Mouse (Mus musculus): Measurements from ENCODE around the gene Zfp326. TPM values are rescaled to one million over a fixed set of nuclear protein-coding genes. Genes with fewer than 3 reads are reported as not detected.

Gene Zfp326
- polyA plus RNA-seq, 1 experiment = 12.6 TPM

DNA sequence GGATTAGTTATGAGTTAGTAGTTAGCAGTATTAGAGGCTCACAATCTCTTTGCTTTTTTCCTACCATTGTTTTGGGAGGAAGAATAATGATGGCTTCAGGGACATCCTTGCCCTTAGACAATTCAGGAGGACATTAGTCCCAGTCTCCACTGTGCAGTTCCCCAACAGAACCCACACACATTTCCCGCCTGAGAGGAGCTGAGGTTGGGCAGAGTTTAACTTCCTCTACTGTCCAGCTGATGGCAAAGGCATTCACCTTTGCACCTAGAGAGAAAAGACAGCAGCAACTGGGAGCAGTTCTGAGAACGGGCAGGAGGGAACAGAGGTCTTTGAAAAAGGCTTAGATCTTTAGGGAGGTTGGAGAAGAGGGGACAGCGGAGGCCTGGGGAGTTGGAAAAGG, 42.4 kb upstream of the Zfp326 start:
- H3K4me3 ChIP-seq (ENCODE audit: insufficient read depth, poor library complexity, severe bottlenecking) = no peak overlapping the region
- no peaks in the 10 kb centered on the region for H3K36me3 ChIP-seq (ENCODE audit: control insufficient read depth, insufficient read depth)
- H3ac ChIP-seq (ENCODE audit: control insufficient read depth, insufficient read length, low read depth) = no peak overlapping the region
- no peaks in the 10 kb centered on the region for H3K79me3 ChIP-seq (ENCODE audit: low read depth)
- H3K79me2 ChIP-seq (ENCODE audit: control insufficient read depth, insufficient read depth) = no peaks in the 10 kb centered on the region
- TF ChIP-seq MAX (IDR thresholded peaks at IDR 0.05) = no peak
- no peak for TF ChIP-seq FOSL1 (IDR thresholded peaks at IDR 0.05; ENCODE audit: insufficient read depth, low read length, poor library complexity, severe bottlenecking)
- no peak for TF ChIP-seq MYOG (IDR thresholded peaks at IDR 0.05; ENCODE audit: control insufficient read depth, extremely low read depth, insufficient read length)
- no peak for TF ChIP-seq MYOD1 (IDR thresholded peaks at IDR 0.05; ENCODE audit: control insufficient read depth, insufficient read length, low read depth)
- no peak for TF ChIP-seq CEBPB (IDR thresholded peaks at IDR 0.05; ENCODE audit: low read depth)
- no peak for TF ChIP-seq USF1 (IDR thresholded peaks at IDR 0.05; ENCODE audit: low read depth)
- TF ChIP-seq CTCF (IDR thresholded peaks at IDR 0.05; ENCODE audit: control insufficient read depth, insufficient read depth, insufficient read length) = no peak
- H3K27me3 ChIP-seq (ENCODE audit: control insufficient read depth, insufficient read depth, insufficient read length) = no peaks in the 10 kb centered on the region

DNA sequence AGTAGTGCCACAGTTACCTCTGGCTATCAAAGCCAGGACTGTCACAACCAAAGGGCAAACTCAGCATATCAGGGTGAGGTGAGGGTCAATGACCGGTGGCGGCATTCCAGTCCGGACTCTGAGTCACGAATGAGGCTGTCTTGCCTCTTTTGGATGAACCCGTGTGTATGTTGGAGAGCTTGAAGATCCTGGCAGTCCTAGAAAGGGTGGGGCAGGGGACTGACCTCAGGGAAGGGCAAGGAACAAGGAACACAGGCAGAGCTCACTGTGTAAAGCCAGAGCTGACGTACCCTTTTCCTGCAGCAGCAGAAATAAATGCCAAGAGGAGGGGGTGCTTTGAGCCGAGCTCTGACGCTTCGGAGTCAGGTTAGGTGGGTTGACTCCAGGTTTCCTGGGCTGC, 40.4 kb upstream of the Zfp326 start:
- no peaks in the 10 kb centered on the region for H3K79me3 ChIP-seq (ENCODE audit: low read depth)
- no peak overlapping the region for H3ac ChIP-seq (ENCODE audit: control insufficient read depth, insufficient read length, low read depth)
- H3K27me3 ChIP-seq (ENCODE audit: control insufficient read depth, insufficient read depth, insufficient read length) = no peaks in the 10 kb centered on the region
- H3K36me3 ChIP-seq (ENCODE audit: control insufficient read depth, insufficient read depth) = no peaks in the 10 kb centered on the region
- TF ChIP-seq MAX (IDR thresholded peaks at IDR 0.05) (no peak), FOSL1 (IDR thresholded peaks at IDR 0.05; ENCODE audit: insufficient read depth, low read length, poor library complexity, severe bottlenecking) (no peak), CTCF (IDR thresholded peaks at IDR 0.05; ENCODE audit: control insufficient read depth, insufficient read depth, insufficient read length) (no peak)
- no peak overlapping the region for H3K4me3 ChIP-seq (ENCODE audit: insufficient read depth, poor library complexity, severe bottlenecking)
- H3K79me2 ChIP-seq (ENCODE audit: control insufficient read depth, insufficient read depth) = no peaks in the 10 kb centered on the region

DNA sequence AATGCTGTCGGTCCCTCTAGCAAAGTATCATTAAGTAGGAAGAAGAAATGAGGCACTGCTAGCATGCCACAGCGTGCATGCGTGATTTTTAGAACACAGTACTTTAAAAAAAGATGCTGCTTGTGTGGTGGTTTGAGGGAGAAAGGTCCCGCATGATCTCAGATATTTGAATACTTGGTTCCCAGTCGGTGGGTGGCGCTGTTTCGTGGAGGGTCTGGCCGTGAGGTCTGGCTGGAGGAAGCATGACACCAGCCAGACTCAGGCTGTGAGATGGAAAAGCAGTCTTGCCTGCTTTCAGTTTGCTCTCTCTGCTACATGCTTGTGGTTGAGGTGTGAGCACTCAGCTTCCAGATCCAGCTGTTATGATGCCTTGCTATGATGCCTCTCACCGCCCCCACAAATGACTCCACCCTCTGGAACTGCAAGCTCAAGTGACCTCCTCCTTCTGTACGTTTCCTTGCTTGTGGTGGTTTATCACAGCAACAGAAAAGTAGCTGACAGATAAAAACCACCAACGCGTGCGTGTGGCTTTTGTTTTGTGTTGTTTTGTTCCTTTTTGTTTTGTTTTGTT, 36.5 kb upstream of the Zfp326 start:
- Histone ChIP-seq H3K4me3 (ENCODE audit: insufficient read depth, poor library complexity, severe bottlenecking) (no peak overlapping the region), H3K79me3 (ENCODE audit: low read depth) (no peaks in the 10 kb centered on the region), H3ac (ENCODE audit: control insufficient read depth, insufficient read length, low read depth) (no peak overlapping the region), H3K79me2 (ENCODE audit: control insufficient read depth, insufficient read depth) (no peaks in the 10 kb centered on the region), H3K27me3 (ENCODE audit: control insufficient read depth, insufficient read depth, insufficient read length) (no peaks in the 10 kb centered on the region), H3K36me3 (ENCODE audit: control insufficient read depth, insufficient read depth) (no peaks in the 10 kb centered on the region)
- TF ChIP-seq FOSL1 (IDR thresholded peaks at IDR 0.05; ENCODE audit: insufficient read depth, low read length, poor library complexity, severe bottlenecking) (no peak), CTCF (IDR thresholded peaks at IDR 0.05; ENCODE audit: control insufficient read depth, insufficient read depth, insufficient read length) (peak; percentile 6)

DNA sequence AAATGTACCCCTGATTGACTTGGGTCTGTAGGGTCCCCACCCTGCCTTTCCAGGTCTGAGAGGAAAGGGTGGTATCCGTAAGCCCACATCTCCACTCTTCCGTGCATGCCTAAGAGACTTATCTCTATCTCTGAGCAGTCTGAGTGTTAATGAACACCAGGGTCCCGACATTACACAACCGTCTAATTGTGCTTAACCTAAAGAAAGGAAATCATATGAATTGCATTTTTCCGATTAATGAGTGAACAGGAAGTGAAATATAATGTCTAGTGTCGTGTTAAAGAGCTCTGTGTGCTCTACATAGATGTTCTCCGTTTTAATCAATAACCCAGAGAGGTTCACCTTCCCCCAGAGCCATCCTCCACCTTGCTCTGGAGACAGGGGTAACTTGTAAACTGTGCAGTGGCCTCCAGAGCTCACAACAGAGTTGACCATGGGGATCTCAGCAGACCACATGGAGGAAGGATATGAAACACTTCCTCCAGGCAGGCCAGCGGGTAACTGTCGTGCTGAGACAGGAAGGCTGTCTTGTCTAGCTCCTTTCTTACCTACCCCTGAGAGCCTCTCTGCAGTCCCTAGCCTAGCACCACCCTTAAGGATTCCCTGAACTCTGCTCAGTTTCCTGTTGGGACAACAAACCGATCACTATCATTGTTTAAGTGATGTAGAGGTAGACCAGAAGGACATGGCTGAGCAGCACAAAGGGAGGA, 32.2 kb upstream of the Zfp326 start:
- H3K4me3 ChIP-seq (ENCODE audit: insufficient read depth, poor library complexity, severe bottlenecking) = no peak overlapping the region
- no peak overlapping the region for H3ac ChIP-seq (ENCODE audit: control insufficient read depth, insufficient read length, low read depth)
- H3K79me2 ChIP-seq (ENCODE audit: control insufficient read depth, insufficient read depth) = no peaks in the 10 kb centered on the region
- TF ChIP-seq MYOD1 (IDR thresholded peaks at IDR 0.05; ENCODE audit: control insufficient read depth, insufficient read length, low read depth) (no peak), MYOG (IDR thresholded peaks at IDR 0.05; ENCODE audit: control insufficient read depth, extremely low read depth, insufficient read length) (no peak)
- H3K79me3 ChIP-seq (ENCODE audit: low read depth) = no peaks in the 10 kb centered on the region
- no peaks in the 10 kb centered on the region for H3K36me3 ChIP-seq (ENCODE audit: control insufficient read depth, insufficient read depth)
- no peaks in the 10 kb centered on the region for H3K27me3 ChIP-seq (ENCODE audit: control insufficient read depth, insufficient read depth, insufficient read length)

DNA sequence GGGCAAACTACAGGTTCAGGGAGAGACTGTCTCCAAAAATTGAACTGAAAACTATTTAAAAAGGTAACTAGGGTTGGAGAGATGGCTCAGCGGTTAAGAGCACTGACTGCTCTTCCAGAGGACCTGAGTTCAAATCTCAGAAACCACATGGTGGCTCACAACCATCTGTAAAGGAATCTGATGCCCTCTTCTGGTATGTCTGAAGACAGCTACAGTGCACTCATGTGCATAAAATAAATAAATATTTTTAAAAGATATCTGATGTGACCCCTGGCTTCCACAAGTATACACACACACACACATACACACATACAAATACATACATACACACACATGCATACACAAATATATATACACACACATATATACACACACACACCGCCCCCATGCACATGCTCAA, 31.3 kb upstream of the Zfp326 start:
- TF ChIP-seq FOSL1 (IDR thresholded peaks at IDR 0.05; ENCODE audit: insufficient read depth, low read length, poor library complexity, severe bottlenecking) (no peak), MYOG (IDR thresholded peaks at IDR 0.05; ENCODE audit: control insufficient read depth, extremely low read depth, insufficient read length) (no peak), CTCF (IDR thresholded peaks at IDR 0.05; ENCODE audit: control insufficient read depth, insufficient read depth, insufficient read length) (no peak), MYOD1 (IDR thresholded peaks at IDR 0.05; ENCODE audit: control insufficient read depth, insufficient read length, low read depth) (no peak), MAX (IDR thresholded peaks at IDR 0.05) (no peak), USF1 (IDR thresholded peaks at IDR 0.05; ENCODE audit: low read depth) (no peak), CEBPB (IDR thresholded peaks at IDR 0.05; ENCODE audit: low read depth) (no peak)
- H3K79me2 ChIP-seq (ENCODE audit: control insufficient read depth, insufficient read depth) = no peaks in the 10 kb centered on the region
- no peak overlapping the region for H3ac ChIP-seq (ENCODE audit: control insufficient read depth, insufficient read length, low read depth)
- H3K4me3 ChIP-seq (ENCODE audit: insufficient read depth, poor library complexity, severe bottlenecking) = no peak overlapping the region
- no peaks in the 10 kb centered on the region for H3K79me3 ChIP-seq (ENCODE audit: low read depth)
- H3K27me3 ChIP-seq (ENCODE audit: control insufficient read depth, insufficient read depth, insufficient read length) = no peaks in the 10 kb centered on the region
- H3K36me3 ChIP-seq (ENCODE audit: control insufficient read depth, insufficient read depth) = no peaks in the 10 kb centered on the region

DNA sequence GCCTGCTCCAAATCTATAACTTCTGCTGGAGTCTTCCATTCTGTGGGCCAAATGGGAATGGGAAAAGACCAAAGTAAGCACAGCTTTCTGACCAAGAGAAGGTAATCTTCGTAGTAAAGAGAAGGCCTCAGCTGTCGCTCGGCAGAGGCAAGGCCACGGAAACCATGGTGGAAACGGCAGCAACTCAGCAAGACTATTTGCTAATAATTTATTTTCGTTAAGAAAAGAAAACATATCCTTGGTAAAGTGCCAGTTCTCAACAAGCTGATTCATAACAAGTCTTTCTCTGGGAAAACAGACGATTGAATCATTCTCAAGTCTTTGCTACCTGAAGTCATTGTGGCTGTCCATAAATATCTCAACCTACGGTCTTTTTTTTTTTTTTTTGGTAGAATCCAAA, 28.6 kb upstream of the Zfp326 start:
- Histone ChIP-seq H3ac (ENCODE audit: control insufficient read depth, insufficient read length, low read depth) (no peak overlapping the region), H3K79me2 (ENCODE audit: control insufficient read depth, insufficient read depth) (no peaks in the 10 kb centered on the region), H3K4me3 (ENCODE audit: insufficient read depth, poor library complexity, severe bottlenecking) (no peak overlapping the region), H3K36me3 (ENCODE audit: control insufficient read depth, insufficient read depth) (no peaks in the 10 kb centered on the region), H3K27me3 (ENCODE audit: control insufficient read depth, insufficient read depth, insufficient read length) (no peaks in the 10 kb centered on the region), H3K79me3 (ENCODE audit: low read depth) (no peaks in the 10 kb centered on the region)
- TF ChIP-seq CTCF (IDR thresholded peaks at IDR 0.05; ENCODE audit: control insufficient read depth, insufficient read depth, insufficient read length) = no peak
- no peak for TF ChIP-seq MYOD1 (IDR thresholded peaks at IDR 0.05; ENCODE audit: control insufficient read depth, insufficient read length, low read depth)
- no peak for TF ChIP-seq USF1 (IDR thresholded peaks at IDR 0.05; ENCODE audit: low read depth)
- no peak for TF ChIP-seq MAX (IDR thresholded peaks at IDR 0.05)
- no peak for TF ChIP-seq MYOG (IDR thresholded peaks at IDR 0.05; ENCODE audit: control insufficient read depth, extremely low read depth, insufficient read length)
- no peak for TF ChIP-seq CEBPB (IDR thresholded peaks at IDR 0.05; ENCODE audit: low read depth)
- no peak for TF ChIP-seq FOSL1 (IDR thresholded peaks at IDR 0.05; ENCODE audit: insufficient read depth, low read length, poor library complexity, severe bottlenecking)
